Mouse (Mus musculus) midbrain, embryonic 16.5 days (tissue): ENCODE results near the gene Trim3. TPM values are rescaled to one million over a fixed set of nuclear protein-coding genes. Genes with fewer than 3 reads are reported as not detected.

ENCODE experiments used
- ATAC-seq: fragments of 200-750 bp; cut with Nextera tagmentation; 2 replicates; pipeline ENCODE4 v1.8.0; 2017; ENCODE audit warnings: moderate TSS enrichment
- H3K27ac ChIP-seq: fragments of 300-500 bp; sonication (generic); 2 replicates; pipeline ENCODE4 v1.5.1; 2014; ENCODE audit warnings: mild to moderate bottlenecking, low read length, mixed read lengths
- H3K27me3 ChIP-seq: fragments of 300-500 bp; sonication (generic); 2 replicates; pipeline ENCODE4 v1.6.1; 2014; ENCODE audit warnings: low read depth, low read length, mixed read lengths; ENCODE audit not compliant: control insufficient read depth, insufficient read depth
- H3K36me3 ChIP-seq: fragments of 300-500 bp; sonication (generic); 2 replicates; pipeline ENCODE4 v1.6.1; 2014; ENCODE audit warnings: mild to moderate bottlenecking, low read length, moderate library complexity, mixed read lengths; ENCODE audit not compliant: control insufficient read depth, insufficient read depth
- H3K4me1 ChIP-seq: fragments of 300-500 bp; sonication (generic); 2 replicates; pipeline ENCODE4 v1.6.1; 2014; ENCODE audit warnings: mild to moderate bottlenecking, low read length, mixed read lengths; ENCODE audit not compliant: control insufficient read depth, insufficient read depth
- H3K4me2 ChIP-seq: fragments of 300-500 bp; sonication (generic); 2 replicates; pipeline ENCODE4 v1.6.1; 2014; ENCODE audit warnings: mild to moderate bottlenecking, low read length, mixed read lengths
- H3K4me3 ChIP-seq: fragments of 300-500 bp; sonication (generic); 2 replicates; pipeline ENCODE4 v1.5.1; 2014; ENCODE audit warnings: low read depth, mild to moderate bottlenecking, low read length, moderate library complexity, mixed read lengths
- H3K9ac ChIP-seq: fragments of 300-500 bp; sonication (generic); 2 replicates; pipeline ENCODE4 v1.6.1; 2014; ENCODE audit warnings: low read depth, low read length, mixed read lengths
- H3K9me3 ChIP-seq: fragments of 300-500 bp; sonication (generic); replicated peaks from 2 replicates; pipeline ENCODE4 v1.6.1; 2014; ENCODE audit warnings: mild to moderate bottlenecking, low read length, mixed read lengths; ENCODE audit not compliant: control insufficient read depth, poor library complexity, severe bottlenecking
- WGBS: fragments of 180-500 bp; shearing (Covaris S2); extraction: QIAGEN DNeasy Blood & Tissue Kit; methylation state at CpG from one replicate; pipeline ENCODE4 v1.1.7; 2014; 5-methylcytosine and 5-hydroxymethylcytosine counted together
- polyA plus RNA-seq: library from polyadenylated mRNA; unstranded; fragments of >200 nt; fragmentation: Nextera tagmentation; extraction: Ambion mirVana; gene quantifications from 2 replicates; pipeline ENCODE4 v1.2.1, GENCODE M21; 2015

Trim3 gene
- polyA plus RNA-seq, 1 experiment from 2014 or later = 117 TPM

DNA sequence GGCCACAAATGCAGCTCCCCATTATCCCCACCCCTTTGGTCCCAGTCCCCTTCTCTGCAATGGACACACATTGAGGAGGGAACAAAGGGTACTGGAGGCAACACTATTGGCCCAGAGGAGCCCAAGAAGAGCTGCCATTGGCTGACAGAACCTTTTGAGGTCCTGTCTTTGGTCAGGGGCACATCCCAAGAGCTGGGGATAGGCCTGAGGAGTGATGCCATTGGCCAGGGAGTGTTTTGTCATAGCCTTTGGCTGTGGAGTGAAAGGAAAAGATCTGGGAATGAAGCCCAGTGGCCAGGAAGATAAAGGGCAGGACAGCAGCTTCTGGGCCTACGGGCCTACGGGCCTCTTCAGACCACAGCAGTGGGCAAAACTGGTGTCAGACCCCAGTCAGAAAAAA lies 2.4 kb upstream of the Trim3 start:
- no peak overlapping the region for H3K4me3 ChIP-seq
- H3K9me3 ChIP-seq = no peaks in the 10 kb centered on the region
- H3K9ac ChIP-seq = no peak overlapping the region
- no peak for ATAC-seq
- H3K27me3 ChIP-seq = no peaks in the 10 kb centered on the region
- H3K27ac ChIP-seq = no peak overlapping the region
- H3K4me2 ChIP-seq = no peak overlapping the region
- WGBS = 100% methylated on average over 2 of the region's 2 CpGs
- H3K4me1 ChIP-seq = peaks cover 38% of the 10 kb centered on the region
- no peaks in the 10 kb centered on the region; the same call in 1 of the 2 replicates for H3K36me3 ChIP-seq

GRCm38 (mm10) chr7:105634272-105634920 lies 1.0 kb upstream of the Trim3 start:
- WGBS = 40% methylated on average over 9 of the region's 9 CpGs
- Histone ChIP-seq H3K36me3 (no peaks in the 10 kb centered on the region; the same call in 1 of the 2 replicates), H3K4me3 (peak overlapping the region; percentile 75), H3K4me2 (peak overlapping the region; percentile 83), H3K4me1 (peaks cover 42% of the 10 kb centered on the region), H3K9ac (peak overlapping the region; percentile 25; the same call in 1 of the 2 replicates), H3K27me3 (no peaks in the 10 kb centered on the region), H3K9me3 (no peaks in the 10 kb centered on the region), H3K27ac (peak overlapping the region; percentile 89)
- no peak for ATAC-seq

DNA sequence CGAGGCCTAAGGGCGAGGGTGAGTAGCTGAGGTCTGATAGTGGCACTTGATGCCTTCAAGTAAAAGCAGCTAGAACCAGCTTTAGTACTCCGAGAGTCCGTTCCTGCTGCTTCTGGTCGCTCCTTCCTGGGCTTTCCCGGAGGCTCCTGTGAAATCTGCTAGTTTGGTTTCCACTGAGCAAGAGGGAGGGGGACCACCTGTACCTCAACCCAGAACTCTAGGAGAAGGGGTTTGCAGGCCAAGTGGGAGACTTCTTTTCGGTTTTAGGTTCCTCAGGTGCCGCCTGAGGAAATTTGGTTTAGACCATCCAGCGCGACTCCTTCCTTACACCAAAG lies 397 bp upstream of the Trim3 start:
- H3K9me3 ChIP-seq = no peaks in the 10 kb centered on the region
- peak overlapping the region; percentile 84 for H3K9ac ChIP-seq
- WGBS = 4% methylated on average over 10 of the region's 10 CpGs
- no peaks in the 10 kb centered on the region; the same call in 1 of the 2 replicates for H3K36me3 ChIP-seq
- H3K27me3 ChIP-seq = no peaks in the 10 kb centered on the region
- H3K27ac ChIP-seq = peak overlapping the region; percentile 89
- peak overlapping the region; percentile 75 for H3K4me3 ChIP-seq
- no peak for ATAC-seq
- peak overlapping the region; percentile 83 for H3K4me2 ChIP-seq
- peaks cover 46% of the 10 kb centered on the region for H3K4me1 ChIP-seq

DNA sequence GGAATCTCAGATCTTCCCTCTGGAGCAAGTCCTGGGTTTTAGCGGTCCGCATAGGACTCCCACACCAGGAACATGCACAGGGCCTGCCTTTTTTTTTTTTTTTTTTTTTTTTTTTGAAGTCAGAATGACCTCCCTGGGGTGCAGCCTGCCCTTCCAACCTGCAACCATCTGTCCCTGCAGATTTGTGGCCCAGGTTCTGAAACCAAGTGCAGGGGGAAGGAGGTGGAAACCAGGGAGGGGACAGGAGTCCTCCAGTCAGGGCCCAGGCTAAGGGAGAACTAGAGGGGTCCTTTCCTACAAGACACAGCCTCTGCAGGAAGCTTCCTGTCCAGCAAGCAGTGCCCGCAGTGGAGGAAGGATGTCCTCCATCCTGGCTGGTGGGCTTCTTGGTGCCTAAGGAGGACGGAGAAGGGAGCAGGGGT lies 809 bp downstream of the Trim3 start:
- H3K9ac ChIP-seq = peak overlapping the region; percentile 84
- H3K9me3 ChIP-seq = no peaks in the 10 kb centered on the region
- ATAC-seq = peak; percentile 40
- peak overlapping the region; percentile 83 for H3K4me2 ChIP-seq
- no peaks in the 10 kb centered on the region; the same call in 1 of the 2 replicates for H3K36me3 ChIP-seq
- peaks cover 46% of the 10 kb centered on the region for H3K4me1 ChIP-seq
- H3K27me3 ChIP-seq = no peaks in the 10 kb centered on the region
- H3K4me3 ChIP-seq = peak overlapping the region; percentile 75
- H3K27ac ChIP-seq = peak overlapping the region; percentile 89
- WGBS = 4% methylated on average over 4 of the region's 4 CpGs

GRCm38 (mm10) chr7:105628633-105629032 lies 4.7 kb downstream of the Trim3 start:
- Histone ChIP-seq H3K4me1 (peaks cover 37% of the 10 kb centered on the region), H3K9me3 (no peaks in the 10 kb centered on the region), H3K27ac (no peak overlapping the region), H3K4me3 (no peak overlapping the region), H3K4me2 (no peak overlapping the region), H3K36me3 (peaks cover 6% of the 10 kb centered on the region; the same call in 1 of the 2 replicates), H3K9ac (no peak overlapping the region), H3K27me3 (no peaks in the 10 kb centered on the region)
- 23% methylated on average over 3 of the region's 3 CpGs for WGBS
- no peak for ATAC-seq

DNA sequence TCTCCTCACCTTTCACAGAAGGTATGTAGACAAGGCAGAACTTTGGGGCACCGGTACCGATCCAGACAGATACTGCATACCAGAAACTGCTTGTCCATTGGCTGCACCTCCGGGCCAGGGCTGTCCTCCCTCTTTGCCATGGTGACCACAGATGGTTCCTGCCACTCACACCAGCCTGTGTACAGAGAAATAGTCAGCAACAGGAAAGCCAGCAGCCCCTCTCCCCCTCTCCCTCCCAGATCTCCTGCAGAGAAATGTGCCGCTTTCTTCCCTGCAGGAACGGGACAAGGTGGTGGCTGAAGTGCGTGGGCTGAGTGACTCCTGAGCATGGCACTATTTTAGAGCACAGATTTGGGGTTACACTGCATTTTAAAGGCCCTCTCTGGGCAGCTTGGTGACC lies 8.0 kb downstream of the Trim3 start:
- Histone ChIP-seq H3K36me3 (peaks cover 24% of the 10 kb centered on the region), H3K4me3 (no peak overlapping the region)
- 81% methylated on average over 6 of the region's 6 CpGs for WGBS

DNA sequence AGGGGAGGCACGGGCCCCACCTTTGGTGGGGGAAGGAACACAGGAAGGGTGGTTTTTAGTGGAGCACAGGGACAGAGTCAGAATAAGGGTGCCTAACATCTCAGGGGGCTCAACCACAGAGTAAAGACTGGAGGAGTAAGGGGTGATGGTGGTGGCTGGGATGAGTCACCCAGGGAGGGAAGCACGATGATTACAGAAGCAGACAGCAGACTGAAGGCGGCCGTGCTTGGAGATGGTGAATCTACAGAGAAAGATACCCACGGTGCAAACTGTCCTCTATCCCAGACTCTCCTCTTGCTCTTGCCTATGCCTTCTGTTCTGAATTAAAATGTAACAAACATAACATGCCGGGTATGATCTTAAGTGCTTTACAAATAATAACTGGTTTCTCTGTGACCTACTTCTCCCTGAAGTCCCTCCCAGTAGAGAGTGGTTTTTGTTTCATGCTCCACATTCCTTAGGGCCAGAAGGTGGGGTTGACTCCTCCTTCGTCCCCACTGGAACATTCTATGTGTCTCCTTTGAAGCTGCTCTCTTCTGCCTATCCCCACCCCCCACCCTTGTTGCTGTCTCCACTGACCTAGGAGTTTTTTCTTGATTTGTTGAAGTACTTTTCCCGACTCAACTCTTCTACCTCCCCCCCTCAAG lies 11.6 kb downstream of the Trim3 start:
- no peak for ATAC-seq

More for the DNA sequence above, 8.0 kb downstream of the Trim3 start:
- no peak overlapping the region for H3K9ac ChIP-seq
- no peak overlapping the region for H3K27ac ChIP-seq
- H3K27me3 ChIP-seq = no peaks in the 10 kb centered on the region
- ATAC-seq = no peak
- no peak overlapping the region for H3K4me2 ChIP-seq
- H3K4me1 ChIP-seq = peaks cover 15% of the 10 kb centered on the region
- H3K9me3 ChIP-seq = no peaks in the 10 kb centered on the region

DNA sequence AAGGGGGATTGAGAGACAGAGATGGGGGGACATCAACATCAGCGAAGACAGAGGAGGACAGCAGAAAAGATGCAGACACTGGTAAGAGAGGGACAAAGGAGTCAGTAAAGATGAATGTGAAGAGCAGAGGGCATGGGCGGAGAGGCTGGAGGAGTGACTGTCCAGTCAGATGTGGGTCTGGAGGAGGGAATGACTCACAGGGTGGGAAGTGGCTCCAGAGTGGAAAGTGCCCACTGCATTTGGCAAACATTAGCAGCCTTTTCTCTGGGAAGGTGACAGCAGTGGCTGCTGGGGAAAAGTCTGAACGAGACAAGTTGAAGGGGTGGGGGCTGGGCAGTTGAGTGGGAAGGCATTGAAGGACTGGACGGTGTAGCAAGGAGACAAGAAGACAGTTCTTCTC lies 12.3 kb downstream of the Trim3 start:
- Histone ChIP-seq H3K4me2 (no peak overlapping the region), H3K4me3 (no peak overlapping the region), H3K27me3 (no peaks in the 10 kb centered on the region), H3K9ac (no peak overlapping the region), H3K27ac (no peak overlapping the region), H3K36me3 (peaks cover 54% of the 10 kb centered on the region), H3K9me3 (no peaks in the 10 kb centered on the region), H3K4me1 (no peaks in the 10 kb centered on the region)
- WGBS = 86% methylated on average over 4 of the region's 4 CpGs
- no peak for ATAC-seq

More for the DNA sequence above, 11.6 kb downstream of the Trim3 start:
- Histone ChIP-seq H3K4me3 (no peak overlapping the region), H3K9me3 (no peaks in the 10 kb centered on the region), H3K27me3 (no peaks in the 10 kb centered on the region), H3K4me2 (no peak overlapping the region), H3K9ac (no peak overlapping the region), H3K27ac (no peak overlapping the region), H3K36me3 (peaks cover 48% of the 10 kb centered on the region), H3K4me1 (no peaks in the 10 kb centered on the region)
- 86% methylated on average over 8 of the region's 8 CpGs for WGBS

GRCm38 (mm10) chr7:105619701-105620100 lies 13.7 kb downstream of the Trim3 start:
- Histone ChIP-seq H3K36me3 (peaks cover 66% of the 10 kb centered on the region), H3K4me1 (no peaks in the 10 kb centered on the region), H3K27me3 (no peaks in the 10 kb centered on the region), H3K9me3 (no peaks in the 10 kb centered on the region), H3K4me2 (no peak overlapping the region), H3K4me3 (no peak overlapping the region), H3K9ac (no peak overlapping the region), H3K27ac (no peak overlapping the region)
- WGBS = 65% methylated on average over 3 of the region's 3 CpGs
- ATAC-seq = no peak
